Mouse (Mus musculus) testis, postnatal 10 days (tissue): ENCODE results near the gene Crls1.
A peak's percentile ranks its signal among the peaks of the same experiment; 100 is the strongest.

Source experiments
- DNase-seq: peaks from one replicate; pipeline ENCODE4 v3.0.0; 2021; ENCODE audit warnings: low spot score

The Crls1 gene

DNA sequence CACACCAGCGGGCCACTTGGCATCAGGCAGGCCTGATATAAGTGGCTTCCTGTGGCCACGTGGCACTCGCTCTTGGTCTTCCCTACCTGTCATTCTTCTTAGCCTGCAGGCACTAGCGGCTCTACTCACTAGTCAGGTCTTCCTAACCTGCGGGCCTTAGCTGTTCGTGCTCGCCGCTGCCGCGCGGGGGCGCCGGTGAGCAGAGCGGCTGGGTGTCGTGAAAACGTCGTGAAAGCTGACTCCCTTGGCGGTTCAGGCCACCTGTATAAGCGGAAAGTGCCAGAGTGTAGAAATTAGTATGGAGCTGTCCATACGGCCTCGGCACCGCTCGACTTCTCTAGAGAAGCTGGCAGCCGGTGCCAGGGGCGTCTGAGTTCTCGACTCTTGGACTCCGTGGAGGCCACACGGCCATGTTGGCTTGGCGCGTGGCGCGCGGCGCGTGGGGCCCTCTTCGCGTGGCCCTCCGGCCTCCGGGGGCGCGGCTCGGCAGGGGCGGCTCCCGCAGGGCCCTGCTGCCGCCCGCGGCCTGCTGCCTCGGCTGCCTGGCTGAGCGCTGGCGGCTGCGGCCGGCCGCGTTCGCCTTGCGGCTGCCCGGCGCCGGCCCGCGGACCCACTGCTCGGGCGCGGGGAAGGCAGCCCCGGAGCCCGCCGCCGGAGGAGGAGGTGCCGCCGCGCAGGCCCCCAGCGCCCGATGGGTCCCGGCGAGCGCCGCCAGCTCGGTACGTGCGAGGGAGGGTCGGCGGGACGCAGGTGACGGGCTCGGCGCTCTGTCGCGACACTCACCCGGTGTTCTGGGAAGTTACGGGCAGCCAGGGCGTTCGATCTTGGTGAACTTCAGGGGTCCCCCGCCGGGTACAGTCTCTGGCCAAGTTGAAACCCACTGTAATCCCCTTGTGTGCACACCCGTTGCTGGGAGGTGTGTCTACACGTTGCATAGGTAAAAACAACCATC lies at the start of gene Crls1:
Gene Crls1, plus strand, starts transcription at position 260 of the 952 bp plus-strand sequence.
- DNase-seq = peak; percentile 97

DNA sequence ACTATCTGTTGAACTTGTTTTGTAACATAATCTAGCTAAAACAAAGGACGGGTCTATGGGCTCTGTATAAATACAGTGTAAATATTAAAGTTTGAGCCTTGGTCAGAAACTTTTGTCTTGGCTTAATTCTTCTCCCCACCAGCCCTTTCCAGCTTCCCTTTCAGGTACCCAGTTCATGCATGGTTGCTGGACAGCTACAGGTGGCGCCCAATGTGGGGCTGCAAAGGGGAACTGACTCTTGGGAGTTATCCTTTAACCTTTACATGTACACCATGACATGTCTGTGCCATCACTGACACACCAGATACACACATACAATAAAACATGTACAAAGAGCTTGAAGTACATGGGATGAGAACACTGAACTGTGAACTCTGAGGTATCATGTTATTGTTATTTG lies 43.5 kb upstream of the Crls1 start:
- DNase-seq = no peak

DNA sequence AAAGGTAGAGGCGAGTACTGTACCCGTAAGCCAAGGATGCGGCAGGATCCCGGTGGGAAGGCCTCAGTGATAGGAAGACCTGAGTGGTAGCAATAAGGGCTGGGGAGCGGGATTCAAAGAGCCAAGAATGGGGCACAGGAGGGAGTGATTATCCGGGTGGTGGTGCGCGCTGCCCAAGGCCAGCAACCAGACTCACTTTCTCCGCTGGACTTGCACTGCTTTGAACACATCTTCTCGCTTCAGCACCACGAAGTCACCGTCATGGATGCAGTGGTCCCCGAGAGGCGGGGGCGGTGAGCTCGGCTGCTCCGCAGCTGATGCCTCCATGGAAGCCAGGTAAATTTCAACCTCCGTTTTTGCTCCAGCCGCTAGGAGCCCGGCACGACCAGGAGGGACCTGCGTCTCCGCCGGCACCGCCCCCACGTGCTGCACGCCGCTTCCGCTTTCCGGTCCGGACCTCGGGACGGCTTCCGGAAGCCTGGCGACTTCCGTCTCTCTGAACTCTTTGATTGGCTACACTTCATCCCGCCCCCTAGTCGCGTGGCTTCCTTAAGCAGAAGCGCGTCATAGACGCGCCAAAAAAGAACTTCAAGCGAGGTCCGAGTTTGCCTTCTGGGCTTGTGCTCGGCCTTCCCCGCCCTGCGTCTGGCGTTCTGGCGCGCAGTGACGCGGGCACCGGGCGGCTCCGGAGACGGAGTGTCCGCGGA lies 30.7 kb upstream of the Crls1 start, which contains the start of the genes Trmt6 and Mcm8:
Gene Trmt6, minus strand, starts transcription at position 448 of the 707 bp plus-strand sequence.
Gene Mcm8, plus strand, starts transcription at position 534 of the 707 bp plus-strand sequence.
- DNase-seq = peak; percentile 92

DNA sequence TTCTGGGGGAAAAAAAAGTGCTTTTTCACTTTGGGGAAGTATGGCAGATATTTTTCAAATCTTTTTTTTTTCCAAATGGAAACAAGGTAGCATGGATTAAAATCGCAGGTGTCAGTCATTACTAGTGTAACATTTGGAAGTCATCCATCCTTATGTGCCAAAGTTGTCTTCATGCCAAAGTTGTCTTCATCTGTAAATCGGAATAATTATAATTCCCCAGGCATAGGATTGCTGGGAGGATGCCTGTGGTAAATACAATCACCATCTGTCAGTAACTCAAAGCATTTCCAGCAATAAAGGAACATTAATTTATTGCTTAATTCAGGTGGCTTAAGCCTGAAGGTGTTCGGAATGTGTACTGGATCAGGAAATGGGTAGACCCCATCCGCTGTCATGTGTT lies 5.4 kb upstream of the Crls1 start:
- DNase-seq = no peak

DNA sequence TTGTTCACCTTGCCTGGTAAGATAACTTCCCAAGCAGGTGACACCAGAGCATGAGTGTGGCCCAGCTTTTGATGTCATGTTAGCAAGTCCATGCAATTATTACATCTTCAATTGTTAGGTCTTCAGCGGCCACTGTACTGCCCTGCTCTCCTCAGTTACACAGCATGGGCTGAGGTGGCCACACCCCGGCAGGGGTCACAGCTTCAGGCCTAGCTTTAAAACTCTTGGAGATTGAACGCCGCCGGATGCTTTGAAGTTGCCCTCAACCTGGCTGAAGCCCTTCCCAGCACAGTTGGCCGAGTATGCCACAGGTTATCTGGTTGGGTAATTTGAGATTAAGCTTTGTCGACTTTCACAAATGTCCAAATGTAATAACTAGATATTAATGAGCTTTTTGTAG lies 1.1 kb downstream of the Crls1 start:
- no peak for DNase-seq

DNA sequence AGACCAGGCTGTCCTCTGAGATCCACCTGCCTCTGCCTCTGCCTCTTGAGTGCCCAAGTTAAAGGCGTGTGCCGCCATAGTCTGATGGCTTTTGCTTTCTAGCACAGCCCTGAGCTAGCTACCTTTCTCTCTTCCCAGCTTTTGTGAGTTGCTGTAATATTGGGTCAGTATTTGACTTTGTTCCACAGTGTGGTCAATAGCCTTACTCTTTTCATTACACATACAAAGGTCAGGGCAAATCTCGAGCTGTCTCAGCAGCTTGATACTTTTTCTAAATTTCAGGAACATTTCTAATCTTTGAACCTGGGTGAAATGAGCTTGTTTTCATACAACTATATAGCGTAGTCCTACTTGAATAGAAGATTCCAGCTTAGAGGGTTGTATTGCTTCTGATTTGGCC lies 1.9 kb downstream of the Crls1 start:
- no peak for DNase-seq

DNA sequence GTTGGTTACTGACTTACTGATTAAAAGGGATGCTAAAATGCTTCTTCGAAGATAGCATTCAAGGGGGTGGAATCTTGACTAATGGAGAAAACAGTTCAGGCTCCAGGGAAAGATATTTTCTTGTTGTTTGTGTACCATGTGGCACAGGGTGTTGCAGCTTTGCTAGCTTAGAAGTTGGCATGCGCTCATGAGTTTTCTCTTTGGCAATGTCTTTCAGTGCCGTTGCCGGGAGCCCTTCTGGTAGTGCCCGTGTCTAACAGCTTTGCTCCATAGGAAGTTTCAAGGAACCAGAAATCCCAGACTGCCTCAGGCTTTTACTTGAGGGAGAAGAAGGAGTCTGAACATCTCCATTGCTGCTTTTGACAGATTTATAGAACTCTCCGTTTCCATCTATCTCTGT lies 2.7 kb downstream of the Crls1 start:
- no peak for DNase-seq

DNA sequence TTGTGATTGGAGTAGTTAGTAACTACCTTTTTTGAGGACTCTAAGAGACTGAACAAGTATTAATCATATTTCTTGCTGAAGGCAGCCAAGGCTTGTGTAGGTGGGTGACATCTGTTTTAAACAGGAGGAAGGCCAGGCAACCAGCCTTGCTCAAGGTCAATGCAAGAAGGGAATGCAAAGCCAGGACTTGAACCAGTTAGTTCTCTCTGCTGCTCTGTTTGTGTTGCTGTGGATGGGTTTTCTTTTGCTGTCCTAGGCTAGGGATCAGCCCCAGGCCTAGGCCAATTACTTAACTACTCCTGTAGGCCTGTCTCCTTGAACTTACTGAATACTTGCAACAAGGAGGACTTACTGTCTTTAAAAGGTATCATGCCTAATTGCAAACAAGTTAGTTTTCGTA lies 6.6 kb downstream of the Crls1 start:
- no peak for DNase-seq

DNA sequence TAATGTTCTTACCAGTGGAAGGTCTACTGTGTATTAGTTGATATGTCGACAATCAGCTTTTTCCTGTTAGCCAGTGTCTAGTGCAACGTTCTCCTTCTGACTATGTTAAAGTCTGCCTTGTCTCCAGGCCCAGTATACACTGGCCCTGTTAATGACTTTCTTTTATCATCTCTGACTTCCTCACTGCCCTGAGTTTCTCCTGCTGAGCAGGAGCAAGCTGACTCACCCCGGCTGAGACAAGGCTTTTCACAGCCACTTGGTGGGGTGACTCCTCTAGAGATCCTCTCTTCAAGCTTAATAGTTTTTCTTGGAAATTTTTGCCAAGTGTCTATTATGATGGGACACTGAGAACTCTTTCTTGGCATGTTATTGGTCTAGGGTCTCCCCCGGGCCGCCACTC lies 9.9 kb downstream of the Crls1 start:
- no peak for DNase-seq

DNA sequence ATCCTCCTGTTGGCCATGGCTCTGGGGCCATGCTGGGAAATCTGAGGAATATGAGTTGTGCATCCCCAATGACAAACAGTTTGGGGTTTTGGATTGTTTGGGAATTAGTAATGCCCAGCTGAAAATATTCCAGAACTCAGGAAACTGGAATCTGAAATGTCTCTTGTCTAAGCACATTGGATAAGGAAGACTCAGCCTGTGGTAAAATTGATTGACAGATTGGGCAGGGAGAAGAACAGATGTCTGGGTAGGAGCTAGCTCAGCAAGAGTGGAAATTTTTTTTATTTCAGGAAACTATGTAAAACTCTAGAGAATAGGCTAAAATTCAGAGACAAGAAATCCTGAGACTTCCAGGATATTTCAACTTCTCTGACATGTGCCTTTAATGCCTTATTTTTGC lies 14.0 kb downstream of the Crls1 start:
- no peak for DNase-seq

DNA sequence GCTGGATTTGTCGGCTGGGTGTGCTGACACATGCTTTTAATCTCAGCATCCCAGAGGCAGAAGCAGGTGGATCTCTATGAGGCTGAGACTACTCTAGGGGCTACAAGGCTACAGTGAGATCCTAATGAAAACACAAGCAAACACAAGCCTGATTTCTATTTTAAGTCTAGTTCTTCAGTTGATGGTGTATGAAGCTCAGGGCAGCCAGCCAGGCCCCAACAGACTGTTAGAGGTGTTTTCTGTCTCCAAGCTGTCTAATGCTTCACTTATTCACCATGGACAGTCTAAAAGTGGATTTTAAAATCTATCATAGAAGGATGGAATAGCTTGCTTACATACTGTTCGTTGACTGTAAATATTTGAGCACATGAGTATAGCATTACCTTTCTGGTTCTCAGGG lies 15.0 kb downstream of the Crls1 start:
- no peak for DNase-seq

DNA sequence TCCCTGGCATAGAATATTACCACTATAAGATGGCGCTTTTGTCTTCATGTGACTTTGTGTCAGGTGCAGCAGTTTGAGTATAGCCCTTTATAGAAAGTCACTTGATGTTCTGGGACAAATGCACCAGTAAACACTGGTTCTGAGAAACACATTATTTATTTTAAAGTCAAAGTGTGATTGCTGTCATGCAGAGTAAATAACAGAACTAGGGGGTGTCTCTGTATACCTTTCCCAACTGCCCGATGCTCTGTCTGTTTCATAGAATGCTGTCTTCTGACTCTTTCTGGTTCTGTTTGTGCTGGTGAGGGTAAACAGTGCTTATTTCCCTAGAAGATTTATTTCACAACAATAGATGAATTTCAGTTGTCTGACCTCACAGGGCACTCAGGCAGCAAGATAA lies 16.9 kb downstream of the Crls1 start:
- DNase-seq = no peak

DNA sequence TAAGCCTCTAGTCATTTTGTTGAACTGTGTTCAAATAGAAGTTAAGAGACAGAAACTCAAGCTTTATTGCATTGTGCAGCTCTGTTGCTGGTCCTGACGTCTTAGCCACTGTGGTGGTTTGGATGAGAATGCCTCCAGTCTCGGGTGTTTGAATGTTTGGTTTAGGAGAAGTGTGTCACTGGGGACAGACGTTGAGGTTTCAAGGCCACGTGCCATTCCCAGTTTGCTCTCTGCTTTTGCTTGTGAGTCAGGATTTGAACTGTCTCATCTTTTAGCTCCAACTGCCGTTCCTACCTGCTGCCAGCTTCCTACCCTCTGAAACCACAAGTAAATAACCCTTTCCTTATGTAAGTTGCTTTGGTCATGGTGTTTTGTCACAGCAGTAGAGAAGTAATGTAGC lies 21.1 kb downstream of the Crls1 start:
- DNase-seq = no peak

DNA sequence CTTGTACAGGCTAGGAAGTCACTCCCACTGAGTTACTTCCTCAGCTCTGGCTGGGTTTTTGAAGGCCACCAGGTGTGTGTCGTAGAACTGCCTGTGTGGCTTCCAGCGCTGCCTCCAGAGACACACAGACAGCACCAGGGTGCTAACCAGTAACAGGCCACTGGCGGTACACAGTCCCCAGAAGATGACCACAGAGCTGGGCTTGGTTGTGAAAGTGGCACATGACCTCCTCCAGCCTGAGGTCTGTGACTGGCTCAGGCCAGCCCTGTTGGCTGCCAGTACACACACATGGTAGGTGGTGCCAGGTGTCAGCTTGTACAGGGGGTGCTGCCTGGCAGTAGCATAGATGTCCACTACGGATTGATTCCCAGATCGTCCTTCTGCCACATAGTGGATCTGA lies 23.2 kb downstream of the Crls1 start:
- no peak for DNase-seq

DNA sequence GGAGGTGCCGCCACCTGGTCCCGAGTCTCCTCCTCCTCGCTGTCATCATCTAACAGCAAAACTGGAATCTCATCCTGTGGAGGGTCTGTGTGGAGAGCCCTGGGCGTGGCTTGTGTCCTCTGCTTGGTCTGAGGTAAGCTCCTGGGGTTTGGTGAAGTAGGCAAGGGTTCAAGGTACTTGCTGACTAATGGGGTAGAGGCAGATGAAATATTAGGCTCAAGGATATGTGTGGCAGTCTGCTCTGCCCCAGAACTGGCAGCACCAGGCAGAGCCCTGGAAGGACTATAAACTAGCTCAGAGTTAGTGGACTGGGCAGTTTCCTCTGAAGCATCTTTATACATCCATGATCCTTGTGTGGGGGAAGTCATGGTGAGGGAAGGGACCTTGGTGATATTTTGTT lies 23.8 kb downstream of the Crls1 start:
- DNase-seq = no peak

DNA sequence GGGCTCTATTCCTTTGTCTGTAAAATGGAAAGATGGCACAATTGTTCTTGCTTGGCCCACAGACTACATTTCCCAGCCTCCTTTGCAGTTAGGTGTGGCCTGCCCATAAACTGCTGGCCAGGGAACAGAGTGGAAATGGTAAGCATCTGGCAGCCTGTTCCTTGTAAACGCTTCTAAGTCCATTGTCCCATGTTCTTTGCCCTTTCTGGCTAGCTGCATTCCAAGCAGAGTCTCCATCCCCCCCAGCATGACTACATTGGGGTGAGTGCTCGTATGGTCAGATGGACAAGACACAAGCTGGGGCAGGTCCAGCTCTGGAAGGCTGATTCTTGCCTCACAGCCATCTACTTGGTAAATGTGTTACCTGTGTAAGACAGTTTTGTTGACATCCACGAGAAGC lies 25.2 kb downstream of the Crls1 start:
- no peak for DNase-seq

DNA sequence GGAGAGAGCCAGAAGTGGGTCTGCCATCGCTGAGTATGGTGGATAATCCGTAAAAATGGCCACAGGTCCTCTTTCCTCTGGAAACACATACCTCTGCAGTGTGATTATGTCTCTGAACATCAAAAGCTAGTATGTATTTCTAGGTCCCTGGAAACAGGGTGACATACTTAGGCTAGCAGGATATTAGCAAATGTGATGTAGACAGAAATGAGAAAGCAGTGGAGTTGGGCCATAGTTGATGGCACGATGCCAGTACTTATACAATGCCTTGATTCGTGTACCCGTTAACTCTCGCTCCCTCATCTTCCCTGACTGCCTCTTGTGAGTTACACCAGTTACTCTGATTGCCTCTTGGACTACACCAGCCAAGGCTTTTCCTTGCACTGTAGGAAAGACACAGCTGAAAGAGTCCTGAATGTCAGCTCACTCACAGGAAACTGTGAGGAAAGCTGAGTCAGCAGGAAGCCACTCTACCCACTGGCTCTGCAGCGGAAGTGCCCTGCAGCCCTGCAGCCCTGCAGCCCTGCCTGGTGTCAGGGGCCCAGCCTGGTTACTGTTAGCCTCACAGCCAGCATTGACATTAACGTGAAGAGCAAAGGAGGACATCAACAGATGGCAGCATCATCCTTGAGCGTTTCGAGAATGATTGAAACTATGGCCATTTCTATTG lies 27.3 kb downstream of the Crls1 start:
- DNase-seq = no peak

DNA sequence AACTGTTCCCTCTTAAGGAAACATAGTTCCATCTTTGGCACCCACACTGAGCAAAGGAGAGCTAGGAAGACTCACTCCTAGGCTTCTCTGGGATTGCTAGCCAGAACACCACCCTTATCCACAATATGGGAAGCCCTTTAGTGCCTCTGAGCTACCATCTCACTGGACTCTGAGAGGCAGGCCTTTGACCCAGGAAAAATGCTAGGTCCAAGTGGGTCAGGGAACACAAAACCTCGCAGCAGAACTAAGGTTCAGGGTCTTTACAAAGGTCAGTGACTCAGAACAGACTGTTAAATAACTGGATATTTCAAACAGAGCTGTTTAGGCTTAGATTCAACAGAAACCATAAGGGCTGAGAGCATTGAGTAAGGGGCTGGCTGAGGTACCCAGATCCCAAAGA lies 30.5 kb downstream of the Crls1 start:
- DNase-seq = no peak

DNA sequence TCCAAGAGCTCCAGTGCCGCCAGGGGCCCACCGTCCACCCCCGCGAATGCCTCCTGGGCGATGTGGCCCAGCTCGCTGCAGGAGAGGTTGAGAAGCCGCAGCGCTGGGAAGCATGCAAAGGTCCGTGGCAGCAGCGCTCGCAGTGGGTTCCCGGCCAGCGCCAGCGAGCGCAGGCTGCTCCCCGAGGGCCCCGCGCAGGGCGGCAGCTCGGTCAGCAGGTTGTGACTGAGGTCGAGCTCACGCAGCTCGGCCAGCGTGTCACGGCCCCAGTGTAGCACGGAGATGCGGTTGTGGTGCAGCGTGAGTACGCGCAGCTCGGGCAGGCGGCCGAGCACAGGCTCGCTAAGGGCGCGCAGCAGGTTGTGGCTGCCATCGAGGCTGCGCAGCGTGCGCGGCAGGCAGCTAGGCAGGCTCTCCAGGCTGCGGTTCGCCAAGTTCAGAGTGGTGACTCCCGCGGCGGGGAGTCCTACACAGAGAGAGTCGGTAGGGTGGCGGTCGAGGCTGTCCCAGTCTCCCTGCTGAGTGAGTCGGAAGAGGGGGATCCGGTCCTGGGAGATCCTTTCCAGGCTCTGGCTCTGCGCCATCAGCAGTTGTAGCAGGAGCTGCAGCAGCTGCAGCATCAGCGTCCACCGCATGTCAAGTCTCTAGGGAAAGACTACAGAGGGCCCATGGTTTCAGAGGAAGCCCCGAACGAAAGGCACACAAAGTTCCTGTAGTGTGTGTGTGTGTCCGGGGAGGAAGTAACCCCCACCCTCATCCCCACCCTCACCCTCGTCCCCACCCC lies 33.0 kb downstream of the Crls1 start:
- peak; percentile 71 for DNase-seq

DNA sequence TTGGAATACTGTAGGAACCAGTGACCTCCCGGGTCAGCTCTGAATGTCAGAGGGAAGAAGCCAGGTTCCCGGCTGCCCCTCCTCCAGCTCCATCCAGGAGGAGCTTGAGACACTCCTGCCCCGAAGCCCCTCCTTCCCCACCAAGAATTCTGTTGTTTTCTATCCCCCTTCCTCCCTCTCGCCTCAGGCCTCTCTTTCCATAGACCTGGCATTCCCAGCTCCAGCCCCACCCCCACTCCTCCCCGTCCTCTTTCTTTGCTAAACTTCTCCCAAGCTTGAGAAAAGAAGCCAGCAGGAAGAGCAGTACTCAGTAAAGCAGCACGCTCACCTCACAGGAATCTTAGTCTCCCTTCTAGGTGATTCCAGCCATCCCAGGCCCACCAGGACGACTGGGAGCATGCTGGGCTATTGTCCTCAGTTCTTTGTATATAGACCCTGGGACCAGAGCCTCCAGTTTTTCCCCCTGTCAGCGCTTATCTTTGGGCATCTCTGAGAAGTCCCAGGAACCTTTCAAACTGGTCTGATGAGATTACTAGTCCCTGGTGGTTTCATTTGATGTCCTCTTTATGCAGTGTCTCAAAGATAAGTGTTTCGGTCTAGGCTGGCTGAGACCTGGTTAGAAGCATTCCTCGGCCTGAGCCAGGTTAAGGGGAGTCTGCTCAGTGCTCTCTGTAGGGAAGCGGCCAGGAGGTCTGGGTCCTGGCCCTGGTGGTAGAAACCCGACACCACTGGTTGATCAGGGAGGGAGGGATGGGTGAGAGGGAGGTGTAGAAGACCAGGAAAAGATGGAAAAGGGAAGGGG lies 34.6 kb downstream of the Crls1 start, which contains the start of gene Lrrn4:
Gene Lrrn4, minus strand, starts transcription at position 48 of the 802 bp plus-strand sequence.
- no peak for DNase-seq
